Mouse (Mus musculus) embryo, embryonic 10 days (tissue): ENCODE data around the gene Camk1d.

Source experiments
- DNase-seq: peaks from one replicate; pipeline ENCODE4 v3.0.0-alpha.2; 2015; ENCODE audit warnings: low spot score

Camk1d gene

DNA sequence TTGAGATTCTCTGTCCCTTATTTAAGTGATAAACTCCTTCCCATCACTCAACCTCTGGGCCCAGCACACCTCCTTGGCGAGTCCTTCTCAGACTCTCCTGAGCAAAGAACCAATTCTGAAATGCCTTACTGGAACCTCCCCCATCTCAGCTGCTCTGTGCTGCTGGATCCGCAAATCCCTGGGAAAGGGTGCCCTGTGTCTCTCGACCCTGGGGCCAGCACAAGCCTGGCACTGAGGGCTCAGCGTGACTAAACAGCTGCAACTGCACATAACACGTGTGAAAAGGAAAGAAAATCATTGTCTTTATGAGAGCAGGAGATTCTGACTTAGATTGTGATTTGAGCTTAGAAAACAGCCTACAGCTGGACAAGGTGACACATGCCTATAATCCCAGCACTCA lies 52.4 kb downstream of the Camk1d start:
- DNase-seq: no peak

DNA sequence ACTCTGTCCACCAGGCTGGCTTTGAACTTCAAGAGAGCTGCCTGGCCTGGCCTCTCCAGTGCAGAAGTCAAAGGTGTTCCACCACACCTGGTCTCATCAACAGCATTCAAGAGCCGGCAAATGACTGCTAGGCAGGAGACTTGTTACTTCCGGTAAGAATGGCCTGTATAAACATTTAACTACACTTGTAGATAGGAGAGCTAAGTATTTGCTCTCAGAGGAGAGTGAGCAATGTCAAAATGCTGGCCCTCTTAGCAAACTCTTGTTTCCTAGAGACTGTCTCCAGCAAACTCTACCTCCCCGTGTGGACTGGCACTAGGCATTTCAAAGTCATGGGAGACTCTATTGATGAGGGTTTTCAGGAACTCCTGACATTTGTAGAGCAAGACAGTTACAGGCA lies 56.3 kb downstream of the Camk1d start:
- DNase-seq: no peak

DNA sequence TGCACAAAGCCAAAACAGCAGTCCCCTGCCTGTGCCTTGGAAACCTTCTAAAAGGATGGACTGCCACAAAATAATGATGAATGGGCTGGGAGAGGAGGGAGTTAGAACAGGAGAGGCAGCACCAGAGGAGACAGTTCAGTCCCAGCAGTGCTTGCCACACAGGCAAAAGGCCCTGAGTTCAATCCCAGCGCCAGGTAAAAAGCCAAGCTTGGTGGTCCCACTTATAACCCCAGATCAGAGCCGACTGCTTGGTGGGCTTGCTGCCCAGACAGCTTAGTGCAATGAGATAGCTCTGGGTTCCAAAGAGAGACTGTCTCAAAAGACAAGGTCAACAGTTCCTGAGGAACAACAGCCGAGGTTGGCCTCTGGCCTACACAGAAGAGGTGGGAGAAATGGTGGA lies 58.0 kb downstream of the Camk1d start:
- DNase-seq: no peak

DNA sequence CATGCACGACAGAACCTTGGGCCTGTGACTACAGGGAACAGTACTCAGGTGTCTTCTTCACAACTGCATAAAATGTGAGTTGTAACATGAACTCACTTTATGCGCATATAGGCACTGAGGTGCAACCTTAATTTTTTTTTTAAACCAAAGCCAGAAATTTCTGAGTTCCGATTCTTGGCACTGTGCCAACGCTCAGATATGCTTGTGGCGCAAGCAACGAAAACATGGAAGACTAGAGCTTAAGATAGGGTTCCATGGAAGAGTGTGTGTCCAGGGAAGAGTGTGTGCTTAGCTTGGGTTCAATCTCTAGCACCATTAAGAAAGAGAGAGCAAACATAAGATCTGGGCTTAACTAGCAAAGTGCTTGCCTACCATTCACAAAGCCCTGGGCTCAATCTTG lies 62.2 kb downstream of the Camk1d start:
- no peak for DNase-seq

DNA sequence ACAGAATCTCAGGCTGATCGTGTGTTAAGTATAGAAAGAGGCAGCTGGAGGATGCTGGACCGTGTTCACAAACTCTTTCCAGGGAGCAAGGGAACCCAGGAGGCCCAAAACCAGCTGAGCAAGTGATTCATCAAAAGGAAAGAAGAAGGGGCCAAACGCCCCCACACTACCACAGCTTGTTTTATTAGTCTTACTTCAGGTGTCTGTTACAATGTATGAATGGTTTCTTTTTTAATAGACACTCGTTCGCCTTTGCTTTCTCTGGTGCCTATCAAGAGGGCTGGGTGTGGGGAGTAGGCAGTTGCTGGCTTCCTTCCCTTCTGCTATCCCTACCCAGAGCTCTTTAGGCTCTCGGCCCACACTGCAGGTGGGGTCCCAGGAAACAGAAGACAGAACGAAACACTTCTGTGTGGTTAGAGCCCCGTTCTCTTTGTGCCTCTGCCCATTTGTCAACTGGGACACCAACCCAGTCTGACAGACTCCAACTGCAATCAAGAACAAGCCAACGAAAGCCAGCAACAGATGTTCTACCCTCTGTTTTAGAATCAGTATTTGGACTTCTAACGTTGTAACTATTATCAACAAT lies 62.9 kb downstream of the Camk1d start:
- no peak for DNase-seq

DNA sequence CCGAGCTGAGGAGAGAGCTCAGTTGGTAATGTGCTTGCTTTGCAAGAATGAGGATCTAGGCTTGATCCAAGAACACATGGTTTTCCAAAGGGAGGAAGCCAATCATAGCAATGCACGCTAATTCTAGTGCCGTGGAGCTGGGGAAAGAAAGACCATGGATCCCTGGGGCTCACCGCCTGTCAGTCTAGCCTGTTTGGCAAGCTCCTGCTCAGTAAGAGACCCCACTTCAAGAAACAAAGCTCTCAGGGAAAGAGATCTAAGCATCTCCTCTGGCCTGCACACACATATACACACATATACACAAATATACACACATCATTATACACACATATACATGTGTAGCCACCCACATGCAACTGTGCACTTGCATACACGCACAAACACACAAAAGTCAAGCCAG lies 65.1 kb downstream of the Camk1d start:
- no peak for DNase-seq

DNA sequence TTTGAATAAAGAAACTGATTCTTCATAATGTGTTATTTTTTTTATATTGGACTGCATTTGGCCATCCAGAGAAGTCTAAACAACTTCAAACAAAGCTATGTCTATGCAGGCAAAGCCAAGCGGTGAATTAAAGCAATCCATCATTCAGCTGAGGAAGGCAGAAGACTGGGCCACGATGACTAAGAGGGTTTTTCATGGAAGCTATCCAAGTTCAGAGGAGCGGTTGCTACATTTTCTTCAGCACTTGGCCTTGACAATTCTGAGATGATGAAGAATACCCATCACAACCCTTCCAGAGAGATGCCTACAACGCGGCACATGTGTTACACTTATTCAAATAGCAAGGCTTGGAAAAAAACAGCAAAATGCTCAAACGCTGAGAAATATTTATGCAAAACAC lies 65.6 kb downstream of the Camk1d start:
- no peak for DNase-seq

DNA sequence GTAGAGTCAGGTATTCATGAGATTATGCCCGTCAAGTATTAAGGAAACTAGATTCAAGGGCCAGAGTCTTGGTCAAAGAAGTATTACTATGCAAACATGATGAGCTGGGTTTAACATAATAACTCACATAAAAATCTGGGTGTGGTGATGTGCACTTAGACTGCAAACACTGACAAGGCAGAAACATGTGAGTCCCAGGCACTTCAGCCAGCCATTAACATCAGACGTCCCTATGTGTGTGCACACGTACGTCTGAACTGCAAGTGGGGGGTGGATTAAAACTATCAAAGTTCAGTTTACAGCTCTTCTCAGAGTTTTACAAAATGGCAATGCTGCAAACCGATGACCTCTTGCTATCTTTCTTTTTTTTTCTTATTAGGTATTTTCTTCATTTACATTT lies 68.0 kb downstream of the Camk1d start:
- DNase-seq: no peak

DNA sequence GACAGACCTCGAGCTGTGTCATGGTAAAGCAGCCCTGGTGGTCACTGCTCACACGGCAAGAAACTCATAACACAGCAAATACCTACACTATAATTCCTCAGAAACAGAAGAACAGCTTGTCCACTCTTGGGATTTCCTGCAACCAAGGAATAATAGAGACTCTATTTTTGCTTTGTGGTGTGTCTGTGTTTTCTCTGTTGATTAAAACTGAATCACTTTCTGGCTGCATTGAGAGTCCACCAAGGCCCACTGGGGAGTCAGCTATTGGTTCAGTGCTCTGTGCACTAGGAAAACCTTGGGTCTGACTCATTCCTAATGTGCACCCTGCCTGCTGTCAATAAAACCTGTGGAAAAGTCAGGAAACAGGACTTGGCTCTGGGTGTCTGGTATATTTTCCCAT lies 68.7 kb downstream of the Camk1d start:
- DNase-seq: no peak

DNA sequence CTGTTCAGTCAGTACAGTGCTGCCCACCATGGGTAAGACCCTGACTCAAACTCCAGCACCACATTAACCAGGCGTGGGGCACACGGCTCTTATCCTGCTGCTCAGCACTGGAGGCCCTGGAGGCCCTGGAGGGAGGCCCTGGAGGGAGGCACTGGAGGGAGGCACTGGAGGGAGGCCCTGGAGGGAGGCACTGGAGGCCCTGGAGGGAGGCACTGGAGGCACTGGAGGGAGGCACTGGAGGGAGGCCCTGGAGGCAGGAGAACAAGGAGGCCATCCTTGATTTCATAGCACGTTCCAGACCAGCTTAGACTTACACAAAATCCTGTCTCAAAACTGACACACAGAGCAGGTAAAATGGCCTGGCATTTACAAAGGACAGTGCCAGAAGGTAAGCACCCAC lies 70.4 kb downstream of the Camk1d start:
- DNase-seq: no peak

DNA sequence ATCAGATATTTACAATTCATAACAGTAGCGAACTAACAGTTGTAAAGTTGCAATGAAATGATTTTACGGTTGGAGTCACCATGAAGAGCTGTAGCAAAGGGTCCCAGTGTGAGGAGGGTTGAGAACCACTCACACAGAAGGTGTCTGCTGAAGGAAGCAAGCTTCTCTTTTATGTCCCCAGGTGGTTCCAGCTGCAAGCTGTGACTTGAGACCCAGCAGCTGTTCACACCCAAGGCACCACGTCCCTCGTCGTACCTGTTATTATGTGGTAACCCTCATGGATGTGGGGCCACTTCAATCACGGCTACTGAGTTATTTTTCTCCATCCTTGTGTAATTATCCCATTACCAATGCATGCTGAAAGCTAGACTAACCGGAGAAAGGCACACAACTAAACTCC lies 71.1 kb downstream of the Camk1d start:
- DNase-seq: no peak

DNA sequence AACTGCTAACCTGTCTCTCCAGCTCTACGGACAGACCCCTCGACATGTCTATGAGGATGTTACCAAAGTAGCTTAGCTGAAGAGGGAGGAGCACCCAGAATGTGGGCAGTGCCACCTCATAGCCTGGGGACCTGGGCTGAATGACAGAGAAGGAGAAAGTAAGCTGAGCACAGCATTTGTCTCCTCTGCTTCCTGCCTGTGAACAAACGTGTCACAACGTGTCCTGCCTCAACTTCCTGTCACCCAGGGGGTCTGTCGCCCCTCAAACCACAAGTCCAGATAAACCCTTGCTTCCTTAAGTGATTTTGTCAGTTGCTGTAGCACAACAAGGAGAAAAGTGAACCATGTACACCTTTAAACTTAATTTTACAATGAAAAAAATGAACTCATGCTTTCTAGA lies 71.7 kb downstream of the Camk1d start:
- no peak for DNase-seq

DNA sequence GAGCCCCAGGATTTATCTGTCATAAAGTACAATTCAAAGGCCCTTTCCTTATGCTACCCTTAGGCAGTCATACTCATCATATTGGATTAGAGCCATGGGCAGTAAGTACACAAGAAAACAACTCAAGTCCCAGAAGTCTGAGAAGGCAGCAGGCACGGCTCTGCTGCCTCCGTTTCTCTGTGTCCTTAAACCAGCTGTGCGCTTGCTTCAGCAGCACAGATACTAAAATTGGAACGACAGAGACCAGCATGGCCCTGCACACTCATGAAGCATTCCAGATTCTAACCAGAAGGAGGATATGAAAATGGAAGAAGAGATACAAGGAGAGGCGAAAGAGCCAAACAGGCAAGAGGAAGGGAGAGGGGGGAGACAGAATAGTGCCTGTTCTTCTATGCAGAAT lies 72.6 kb downstream of the Camk1d start:
- DNase-seq: no peak

DNA sequence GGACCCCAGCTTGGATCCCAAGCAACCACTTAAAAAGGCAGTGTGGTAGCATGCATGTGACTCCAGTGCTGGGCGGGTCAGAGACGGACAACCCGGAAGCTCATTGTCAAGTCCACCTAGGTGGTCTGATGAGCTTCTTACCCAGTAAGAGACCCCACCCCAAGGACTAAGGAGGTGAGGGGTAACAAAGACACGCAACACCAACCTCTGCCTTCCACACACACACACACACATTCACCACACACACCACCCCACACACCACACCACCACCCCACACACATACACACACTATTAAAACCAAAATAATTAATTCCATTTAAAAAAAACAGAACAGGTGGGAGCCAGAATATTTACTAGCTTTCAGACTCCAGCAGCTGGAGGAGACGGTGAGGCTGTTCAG lies 73.7 kb downstream of the Camk1d start:
- no peak for DNase-seq

DNA sequence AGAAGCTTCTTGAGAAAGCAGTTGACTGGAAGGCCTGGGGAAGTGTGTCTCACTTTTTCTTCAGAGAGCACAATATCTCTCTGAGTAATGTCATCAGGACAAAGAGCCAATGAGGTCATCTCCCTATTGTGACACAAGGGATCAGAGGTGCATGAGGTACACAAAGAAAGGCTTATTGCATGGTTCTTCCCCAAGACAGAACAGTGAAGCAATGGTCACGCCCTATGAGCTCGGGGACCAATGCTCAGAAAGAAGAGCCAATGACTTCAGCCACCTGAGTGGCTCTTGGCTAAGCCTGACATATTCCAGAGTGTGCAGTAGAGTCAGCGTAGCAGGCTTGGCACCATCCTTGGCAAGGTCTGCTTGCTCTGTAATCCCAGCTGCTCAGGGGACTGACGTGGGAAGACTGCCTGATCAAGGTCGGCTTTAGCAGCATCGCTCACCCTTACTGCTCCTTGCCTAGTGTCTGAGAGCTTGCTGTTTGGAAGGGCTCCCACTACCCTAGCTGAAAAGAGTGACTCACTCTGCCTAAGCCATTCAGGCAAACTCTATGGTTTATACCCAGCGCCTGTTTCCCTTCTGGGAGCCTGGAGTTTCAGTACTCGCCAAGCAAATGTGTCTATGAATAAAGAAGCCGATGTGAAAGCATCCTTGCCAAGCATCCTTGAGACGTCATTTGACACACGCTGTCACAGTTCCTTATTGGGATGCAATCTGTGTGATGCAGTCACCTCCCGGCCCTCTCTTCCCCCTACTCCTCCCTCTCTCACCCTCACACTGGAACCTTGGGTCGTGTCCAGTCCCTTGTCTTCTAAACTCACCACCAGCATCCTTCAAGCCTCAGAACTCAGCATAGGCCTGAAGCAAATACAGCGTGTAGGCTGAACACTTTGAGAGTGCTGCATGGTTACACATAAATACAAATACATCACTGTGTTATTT lies 77.2 kb downstream of the Camk1d start:
- DNase-seq: no peak

DNA sequence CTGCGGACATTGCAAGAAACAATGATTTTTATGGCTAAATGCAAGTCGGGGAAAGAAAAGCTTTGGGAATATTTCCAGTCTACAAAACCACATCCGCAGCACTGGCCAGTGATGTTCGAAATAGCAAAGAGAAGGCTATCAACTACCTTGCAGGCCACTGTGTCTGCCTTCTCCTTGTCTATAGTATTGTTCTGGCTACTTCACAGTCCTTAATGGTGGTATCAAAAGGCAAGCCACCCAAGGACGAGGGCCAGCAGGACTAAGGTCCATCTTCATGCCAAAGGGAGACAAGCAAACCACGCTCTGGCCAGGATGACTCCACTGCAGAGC lies 82.0 kb downstream of the Camk1d start:
- no peak for DNase-seq

DNA sequence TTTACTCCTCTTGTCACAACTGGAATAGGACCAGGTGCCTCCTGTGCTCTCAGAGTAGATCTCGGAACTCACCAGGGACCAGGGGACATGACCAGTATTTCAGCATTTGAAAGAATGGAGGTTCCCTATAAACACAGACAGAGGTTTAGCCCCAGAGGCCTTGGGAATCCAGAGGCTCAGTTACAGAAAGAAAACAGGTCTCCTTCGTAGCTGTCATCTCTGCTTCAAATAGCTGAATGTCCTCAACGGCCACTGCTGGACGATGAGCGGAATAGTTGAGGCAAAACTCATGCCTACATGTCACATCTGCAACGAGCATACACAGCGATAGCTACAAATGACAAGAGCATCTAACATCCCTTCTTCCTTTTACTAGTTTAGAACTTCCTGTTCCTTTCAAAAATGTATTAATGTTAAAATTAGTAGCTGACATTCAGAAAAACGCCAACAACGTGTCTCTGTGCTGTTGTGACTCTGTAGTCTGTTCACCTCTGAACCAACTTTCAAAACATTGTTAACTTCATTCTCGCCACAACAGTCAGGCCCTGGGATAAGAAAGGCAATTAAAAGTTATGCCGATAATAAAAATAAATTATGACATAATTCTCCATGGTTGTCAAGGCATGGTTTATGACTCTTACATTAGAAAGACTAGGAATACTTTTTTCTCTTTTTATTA lies 82.5 kb downstream of the Camk1d start:
- no peak for DNase-seq

DNA sequence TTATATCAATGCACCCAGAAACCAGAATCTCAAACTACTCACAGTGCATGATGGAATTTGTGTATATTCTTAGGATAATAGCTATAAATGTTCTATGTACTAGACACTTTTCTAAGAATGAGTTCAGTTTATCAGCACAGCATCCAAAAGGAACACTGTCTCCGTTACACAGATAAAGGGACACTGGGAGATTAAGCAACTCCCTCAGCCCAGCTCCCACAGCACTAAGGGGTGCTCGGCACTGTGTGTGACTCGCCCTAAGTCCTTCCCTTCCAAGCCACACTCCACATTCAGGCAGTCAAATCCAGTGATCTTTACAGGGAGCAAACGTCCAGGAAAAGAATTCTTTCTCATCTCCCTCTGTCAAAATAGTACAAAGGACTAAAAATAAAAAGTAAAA lies 83.6 kb downstream of the Camk1d start:
- no peak for DNase-seq

DNA sequence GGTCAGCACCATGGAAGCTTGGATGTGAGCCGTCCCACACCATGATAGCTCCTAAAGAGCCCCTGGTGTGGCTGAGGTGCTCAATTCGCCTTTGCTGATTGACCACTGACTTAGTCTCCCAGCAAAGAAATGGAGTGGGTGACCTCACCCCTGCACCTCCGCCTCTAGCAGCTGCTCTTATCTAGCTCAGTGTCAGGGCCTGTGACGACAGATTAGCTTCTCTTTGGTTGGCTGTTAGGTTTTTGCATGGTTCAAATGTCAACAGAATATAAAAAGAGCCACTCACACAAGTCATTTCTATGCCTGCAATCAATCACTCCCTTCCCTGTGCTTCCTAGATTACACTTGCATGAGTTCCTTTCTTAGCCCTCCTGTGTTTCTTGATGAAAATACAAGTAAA lies 89.9 kb downstream of the Camk1d start:
- DNase-seq: no peak

DNA sequence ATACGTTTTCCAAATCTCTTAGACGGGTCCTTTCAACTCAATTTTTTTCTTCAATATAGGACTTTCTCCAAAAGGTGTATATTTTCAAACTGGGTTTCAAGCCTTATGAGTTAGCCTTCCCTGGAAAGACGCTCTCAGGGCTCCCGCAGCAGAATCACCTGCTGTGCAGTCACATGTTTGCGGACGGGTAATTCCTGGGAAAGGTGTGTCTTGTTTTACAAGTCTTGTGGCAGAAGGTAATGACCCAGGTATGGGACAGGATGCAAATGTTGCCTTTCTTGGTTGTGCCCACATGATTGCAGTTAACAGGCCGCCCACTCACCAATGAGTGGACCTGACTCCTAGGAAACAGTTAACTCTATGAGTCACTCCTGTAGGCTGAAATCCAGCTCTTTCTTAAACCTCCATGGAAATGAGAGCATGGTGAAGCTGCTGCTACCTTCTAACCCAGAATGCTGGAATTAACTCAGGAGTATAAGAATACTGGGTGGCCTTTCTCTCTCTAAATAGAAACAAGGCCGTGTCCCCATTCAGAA lies 95.9 kb downstream of the Camk1d start:
- DNase-seq: no peak

DNA sequence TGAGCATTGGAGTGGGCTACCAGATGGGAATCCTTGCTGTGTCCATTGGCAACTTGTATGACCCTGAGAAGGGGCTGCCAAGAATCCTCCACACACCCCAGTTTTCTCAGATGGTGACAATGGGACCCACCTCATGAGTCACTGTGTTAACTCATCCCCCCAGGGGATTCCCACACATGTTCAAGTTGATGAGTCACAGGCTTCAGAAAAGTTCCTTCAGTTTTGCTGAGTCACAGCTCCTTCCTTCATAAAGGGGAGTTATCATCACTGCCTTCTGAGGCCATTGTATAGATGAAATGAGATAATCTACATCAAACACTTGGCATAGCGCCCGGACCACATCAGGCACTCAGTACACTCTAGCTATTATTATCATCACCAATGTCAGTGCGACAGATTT lies 99.4 kb downstream of the Camk1d start:
- DNase-seq: no peak

DNA sequence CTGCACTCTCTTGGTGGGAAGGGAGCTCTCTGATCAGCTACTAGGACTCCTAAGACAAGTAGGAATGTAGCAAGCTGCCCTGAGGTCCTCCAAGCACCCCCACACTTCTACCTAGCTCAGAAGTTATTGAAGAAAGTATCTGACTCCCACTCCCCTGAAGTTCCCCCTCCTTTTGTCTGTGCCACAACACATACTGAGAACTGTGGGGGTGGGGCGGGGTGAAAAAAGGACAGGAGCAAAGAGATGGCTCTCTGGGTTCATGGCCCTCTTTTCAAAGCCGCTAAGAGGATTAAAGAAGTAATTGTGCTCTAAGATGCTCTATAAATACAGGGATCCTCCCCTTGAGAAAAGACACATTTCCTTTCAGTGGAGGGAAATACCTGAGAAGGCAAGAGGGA lies 100.0 kb downstream of the Camk1d start:
- DNase-seq: no peak

DNA sequence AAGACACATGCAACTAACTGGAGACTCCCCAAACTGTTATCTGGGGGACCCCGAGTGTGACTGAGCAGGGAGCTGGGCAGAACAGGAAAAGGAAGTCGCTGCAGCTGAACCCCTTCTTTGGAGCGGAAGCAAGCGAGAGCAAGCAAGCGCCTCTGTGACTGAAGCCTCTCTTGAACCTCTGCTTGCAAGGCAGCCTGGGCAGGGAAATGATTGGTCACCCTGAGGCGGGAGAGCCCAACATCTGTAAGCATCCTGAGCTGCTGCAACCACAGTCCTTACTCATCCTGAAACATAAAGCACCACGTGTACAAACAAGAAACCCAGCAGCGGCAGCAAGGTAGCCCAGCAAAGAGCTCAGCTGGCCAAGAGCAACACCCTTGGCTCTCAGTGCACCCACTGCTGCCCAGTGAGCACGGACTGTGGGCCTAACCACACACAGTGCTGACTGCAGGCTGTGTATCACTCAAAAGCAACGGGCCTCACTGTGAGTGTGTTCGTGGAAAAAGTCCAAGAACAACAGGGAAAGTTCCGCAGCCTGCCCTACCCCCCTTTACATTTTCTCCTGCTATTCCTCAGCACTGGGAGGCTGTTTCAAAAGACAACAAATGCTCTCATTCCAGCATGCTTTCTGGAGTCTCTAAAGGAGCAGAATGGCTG lies 100.5 kb downstream of the Camk1d start:
- DNase-seq: no peak
